Mouse (Mus musculus) ES-E14 (cell line): ENCODE measurements around the gene Disc1.

Experiments
- ZC3H11A ChIP-seq: IDR thresholded peaks from 2 replicates; pipeline ENCODE4 v1.6.1; 2012; ENCODE audit warnings: low read depth, mild to moderate bottlenecking, inconsistent platforms, low read length, borderline replicate concordance
- ZNF384 ChIP-seq: IDR thresholded peaks from 2 replicates; pipeline ENCODE4 v1.6.1; 2012; ENCODE audit warnings: low read depth, low read length, inconsistent platforms

- TF ChIP-seq ZNF384 = no peak
- no peak for TF ChIP-seq ZC3H11A
Measured at GRCm38 (mm10) chr8:125156863-125157640, 103.1 kb downstream of the Disc1 start.
